Mouse (Mus musculus): ENCODE results near the gene Gjb1. TPM values are rescaled to one million over a fixed set of nuclear protein-coding genes. Genes with fewer than 3 reads are reported as not detected.

Gjb1 gene
- polyA plus RNA-seq (2014; fragmentation: Illumina TruSeq; extraction: RNeasy Lipid Tissue Mini Kit (QIAGEN cat#74804); ENCODE audit: low read depth, low replicate concordance), result 176 TPM

GRCm38 (mm10) chrX:101376190-101376968 lies at the start of gene Gjb1:
Gene Gjb1 (plus strand): TSS chrX:101376378.

GRCm38 (mm10) chrX:101420700-101421095 lies 44.5 kb downstream of the Gjb1 start, which contains the start of gene Zmym3:
Gene Zmym3 (minus strand): TSS chrX:101420849.

GRCm38 (mm10) chrX:101429142-101429949 lies 53.2 kb downstream of the Gjb1 start, which contains the start of gene Nono:
Gene Nono (plus strand): TSS chrX:101429318.

Other genes with a start within 250 kb of the Gjb1 start
- 11.9 TPM for gene Snx12, start 153.8 kb upstream of the Gjb1 start, polyA plus RNA-seq (2014; fragmentation: Illumina TruSeq; extraction: RNeasy Lipid Tissue Mini Kit (QIAGEN cat#74804); ENCODE audit: low read depth, low replicate concordance)
- 9.5 TPM for gene Foxo4, start 121.8 kb upstream of the Gjb1 start, polyA plus RNA-seq (2014; fragmentation: Illumina TruSeq; extraction: RNeasy Lipid Tissue Mini Kit (QIAGEN cat#74804); ENCODE audit: low read depth, low replicate concordance)
- gene Gm614, start 112.4 kb upstream of the Gjb1 start, polyA plus RNA-seq (2014; fragmentation: Illumina TruSeq; extraction: RNeasy Lipid Tissue Mini Kit (QIAGEN cat#74804); ENCODE audit: low read depth, low replicate concordance), result not detected
- 6.0 TPM for gene Il2rg, start 108.1 kb upstream of the Gjb1 start, polyA plus RNA-seq (2014; fragmentation: Illumina TruSeq; extraction: RNeasy Lipid Tissue Mini Kit (QIAGEN cat#74804); ENCODE audit: low read depth, low replicate concordance)
- gene Gm20489, start 107.4 kb upstream of the Gjb1 start, polyA plus RNA-seq (2014; fragmentation: Illumina TruSeq; extraction: RNeasy Lipid Tissue Mini Kit (QIAGEN cat#74804); ENCODE audit: low read depth, low replicate concordance), result not detected
- 2.9 TPM for gene Med12, start 102.3 kb upstream of the Gjb1 start, polyA plus RNA-seq (2014; fragmentation: Illumina TruSeq; extraction: RNeasy Lipid Tissue Mini Kit (QIAGEN cat#74804); ENCODE audit: low read depth, low replicate concordance)
- gene Nlgn3, start 77.2 kb upstream of the Gjb1 start, polyA plus RNA-seq (2014; fragmentation: Illumina TruSeq; extraction: RNeasy Lipid Tissue Mini Kit (QIAGEN cat#74804); ENCODE audit: low read depth, low replicate concordance), result not detected
- 6.0 TPM for gene Zmym3, start 44.5 kb downstream of the Gjb1 start, polyA plus RNA-seq (2014; fragmentation: Illumina TruSeq; extraction: RNeasy Lipid Tissue Mini Kit (QIAGEN cat#74804); ENCODE audit: low read depth, low replicate concordance)
- gene Nono, start 52.9 kb downstream of the Gjb1 start, polyA plus RNA-seq (2014; fragmentation: Illumina TruSeq; extraction: RNeasy Lipid Tissue Mini Kit (QIAGEN cat#74804); ENCODE audit: low read depth, low replicate concordance), result 111 TPM
- gene Itgb1bp2, start 72.7 kb downstream of the Gjb1 start, polyA plus RNA-seq (2014; fragmentation: Illumina TruSeq; extraction: RNeasy Lipid Tissue Mini Kit (QIAGEN cat#74804); ENCODE audit: low read depth, low replicate concordance), result not detected
- 17.8 TPM for gene Taf1, start 156.4 kb downstream of the Gjb1 start, polyA plus RNA-seq (2014; fragmentation: Illumina TruSeq; extraction: RNeasy Lipid Tissue Mini Kit (QIAGEN cat#74804); ENCODE audit: low read depth, low replicate concordance)